Mouse (Mus musculus): ENCODE data around the gene Depdc1a. TPM values are rescaled to one million over a fixed set of nuclear protein-coding genes. Genes with fewer than 3 reads are reported as not detected.

The Depdc1a gene
- polyA plus RNA-seq, 1 experiment from 2014 or later: 5.2 TPM

Other genes with a start within 250 kb of the Depdc1a start
- 0.17 TPM in 1 of 2 replicates, not detected in the other for gene Rpe65, start 103.7 kb downstream of the Depdc1a start, polyA plus RNA-seq (2014; fragmentation: Nextera tagmentation; extraction: Ambion mirVana)